Mouse (Mus musculus) cerebellum, adult 2 months (tissue): ENCODE data around the gene Fkbp8.

Source experiments
- CTCF ChIP-seq: fragments of 200-500 bp; IDR thresholded peaks from 2 replicates; pipeline ENCODE4 v1.5.1; 2011; ENCODE audit warnings: low read depth, mild to moderate bottlenecking, control low read depth, low read length, moderate library complexity, borderline replicate concordance; ENCODE audit not compliant: insufficient read depth
- POLR2A ChIP-seq: fragments of 200-500 bp; IDR thresholded peaks from 2 replicates; pipeline ENCODE4 v1.6.1; 2011; ENCODE audit warnings: low read length, control low read depth, borderline replicate concordance; ENCODE audit not compliant: insufficient read depth

DNA sequence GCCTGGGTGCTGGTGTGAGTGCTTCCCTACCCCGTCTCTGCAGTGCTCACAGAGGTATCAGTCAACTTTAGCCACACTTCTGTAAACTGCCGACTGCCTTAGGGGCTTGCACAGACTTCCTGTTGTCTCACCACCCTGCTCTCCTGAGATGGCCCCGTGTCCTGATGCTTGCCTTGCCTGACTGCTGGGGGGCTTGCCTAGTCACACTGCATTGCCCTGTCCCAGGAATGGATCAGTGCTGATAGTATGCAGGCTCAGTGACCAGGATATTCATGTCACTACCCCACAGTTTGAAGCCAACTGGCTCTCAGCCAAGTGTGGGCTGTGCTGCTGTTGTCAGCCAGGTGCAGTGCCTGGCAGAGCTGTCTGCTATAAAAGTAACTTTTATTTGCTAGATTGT is 38.0 kb downstream of the Fkbp8 start:
- TF ChIP-seq CTCF (no peak), POLR2A (no peak)
